Mouse (Mus musculus) heart, adult 2 months (tissue): ENCODE measurements around the gene Lmbrd1. TPM values are rescaled to one million over a fixed set of nuclear protein-coding genes. Genes with fewer than 3 reads are reported as not detected.

Source experiments
- polyA plus RNA-seq: library from polyadenylated mRNA; depleted of rRNA; stranded (reverse); fragments of >200 nt; gene quantifications from 2 replicates; pipeline ENCODE4 v1.2.3, GENCODE M21; 2012; rRNA removed
- total RNA-seq, 2 experiments: library from RNA; stranded (reverse); gene quantifications; 2 replicates each; pipeline ENCODE4 v1.2.3; 2021

The Lmbrd1 gene
- total and polyA plus RNA-seq, 3 experiments, result 26.0 to 49.0 (median 39.7) TPM

Other genes starting within 250 kb of the Lmbrd1 start
- under 1 TPM in 1 of 2 experiments, not detected in 1; 0.08 TPM for gene Col19a1, start 91.2 kb upstream of the Lmbrd1 start, total RNA-seq
- not detected in 2 replicates for gene Col19a1, start 91.2 kb upstream of the Lmbrd1 start, polyA plus RNA-seq